Mouse (Mus musculus) small intestine, adult 2 months (tissue): Measurements from ENCODE around the gene Tcf7.

Experiments used
- CTCF ChIP-seq: fragments of 200-500 bp; IDR thresholded peaks from 2 replicates; pipeline ENCODE4 v1.5.1; 2012; ENCODE audit warnings: low read depth, mild to moderate bottlenecking, control low read depth, inconsistent platforms, low read length, moderate library complexity, mixed read lengths; ENCODE audit not compliant: insufficient replicate concordance, insufficient read length; ENCODE audit errors: extremely low read depth
- POLR2A ChIP-seq: fragments of 200-500 bp; IDR thresholded peaks from 2 replicates; pipeline ENCODE4 v1.6.1; 2012; ENCODE audit warnings: low read depth, mild to moderate bottlenecking, control low read depth, inconsistent platforms, low read length, moderate library complexity

- no peak for TF ChIP-seq POLR2A
- no peak for TF ChIP-seq CTCF
These were observed 56.7 kb downstream of the Tcf7 start for GRCm38 (mm10) chr11:52225986-52226599.
